In genomic region chr8:106839209-106840001, GRCm38 (mm10) we compare ENCODE assay signal across 9 mouse cellular contexts. TPM values are rescaled to one million over a fixed set of nuclear protein-coding genes. Genes with fewer than 3 reads are reported as not detected.
DNase-seq lines count a peak whose midpoint lies in the region; ATAC-seq and TF ChIP-seq lines count a peak whose summit lies in the region.
"Had no signal": no experiment of that assay in that cellular context is flagged by ENCODE, and none has a peak within 500 bp of the region (broad histone marks: within the 10 kb centered on the region; RNA-seq: fewer than 3 reads in every experiment).

No protein-coding gene starts in this region.

- no peak for ATAC-seq in embryonic facial prominence, embryonic 13.5 days (ENCODE audit: insufficient number of reproducible peaks, insufficient read depth, low FRiP score, low TSS enrichment, low read depth)
- peak; percentile 68; the same call in 1 of the 2 replicates for ATAC-seq in heart, embryonic 14.5 days (ENCODE audit: insufficient number of reproducible peaks, insufficient read depth, low FRiP score, low read depth)
- ATAC-seq in neural tube, embryonic 15.5 days (ENCODE audit: low FRiP score): peak; percentile 57
- no peak for ATAC-seq in erythroid progenitor cell, adult 5-6 weeks (replicated peaks; ENCODE audit: low FRiP score, poor library complexity, severe bottlenecking)

- intact Hi-C loops in gastrocnemius, adult 2 months (cut with DNase I): loop anchor here (5.0 kb wide), 1 partner anchor 33 kb away; the partner anchor contains the start of gene Has3
- intact Hi-C loops in gastrocnemius, postnatal 36 days (cut with DNase I): no loop called here

- 46% methylated on average over 11 of the region's 11 CpGs for WGBS in embryonic facial prominence, embryonic 13.5 days
- WGBS in heart, embryonic 14.5 days: 17% methylated on average over 11 of the region's 11 CpGs
- 27% methylated on average over 11 of the region's 11 CpGs for WGBS in neural tube, embryonic 15.5 days

- 0 out of 2 replicates have a peak overlapping the region, but pooled peaks have one; percentile 17 for H3K9ac ChIP-seq in embryonic facial prominence, embryonic 13.5 days
- peak overlapping the region; percentile 62 for H3K9ac ChIP-seq in heart, embryonic 14.5 days (ENCODE audit: low read length)
- H3K9ac ChIP-seq in neural tube, embryonic 15.5 days (replicated peaks): peak overlapping the region; percentile 28; the same call in 1 of the 2 replicates

- no peaks in the 10 kb centered on the region for H3K27me3 ChIP-seq in embryonic facial prominence, embryonic 13.5 days
- no peaks in the 10 kb centered on the region for H3K27me3 ChIP-seq in heart, embryonic 14.5 days (ENCODE audit: control insufficient read depth, insufficient read depth, low read length)
- H3K27me3 ChIP-seq in neural tube, embryonic 15.5 days (replicated peaks): no peaks in the 10 kb centered on the region
- H3K27me3 ChIP-seq: CH12.LX had no signal

- peak overlapping the region; percentile 84 for H3K27ac ChIP-seq in gastrocnemius, adult 2 months
- peak overlapping the region; percentile 22; the same call in 1 of the 2 replicates for H3K27ac ChIP-seq in embryonic facial prominence, embryonic 13.5 days
- peak overlapping the region; percentile 89 to 97 for H3K27ac ChIP-seq in heart, embryonic 14.5 days (replicated peaks in 1 of 2; ENCODE audit: control insufficient read depth in 1 of 2, insufficient read depth in 1 of 2, low read depth in 2 of 2, low read length in 2 of 2)
- peak overlapping the region; percentile 75 for H3K27ac ChIP-seq in neural tube, embryonic 15.5 days (replicated peaks)

- H3K9me3 ChIP-seq in embryonic facial prominence, embryonic 13.5 days: no peaks in the 10 kb centered on the region
- no peaks in the 10 kb centered on the region for H3K9me3 ChIP-seq in heart, embryonic 14.5 days (ENCODE audit: control insufficient read depth, low read length)
- no peaks in the 10 kb centered on the region for H3K9me3 ChIP-seq in neural tube, embryonic 15.5 days (replicated peaks)

- H3K36me3 ChIP-seq in embryonic facial prominence, embryonic 13.5 days: no peaks in the 10 kb centered on the region; the same call in 1 of the 2 replicates
- H3K36me3 ChIP-seq in heart, embryonic 14.5 days (ENCODE audit: control insufficient read depth, insufficient read depth, low read length): no peaks in the 10 kb centered on the region
- no peaks in the 10 kb centered on the region for H3K36me3 ChIP-seq in neural tube, embryonic 15.5 days

- no peak overlapping the region for H3K4me2 ChIP-seq in embryonic facial prominence, embryonic 13.5 days
- H3K4me2 ChIP-seq in heart, embryonic 14.5 days (ENCODE audit: low read length): peak overlapping the region; percentile 43
- H3K4me2 ChIP-seq in neural tube, embryonic 15.5 days: no peak overlapping the region; the same call in 1 of the 2 replicates

- peaks cover 18% of the 10 kb centered on the region for H3K4me1 ChIP-seq in embryonic facial prominence, embryonic 13.5 days
- H3K4me1 ChIP-seq in heart, embryonic 14.5 days (ENCODE audit: control insufficient read depth in 2 of 2, insufficient read depth in 2 of 2, low read length in 2 of 2): peaks cover 30 to 42% of the 10 kb centered on the region in 2 experiments
- H3K4me1 ChIP-seq in neural tube, embryonic 15.5 days: peaks cover 13% of the 10 kb centered on the region

- no peak for TF ChIP-seq CTCF in gastrocnemius, adult 2 months (IDR thresholded peaks at IDR 0.05)

- peak overlapping the region; percentile 51 for H3K4me3 ChIP-seq in gastrocnemius, adult 2 months
- H3K4me3 ChIP-seq in embryonic facial prominence, embryonic 13.5 days: no peak overlapping the region
- no peak overlapping the region for H3K4me3 ChIP-seq in heart, embryonic 14.5 days (ENCODE audit: control insufficient read depth in 1 of 2, insufficient read depth in 1 of 2, low read depth in 1 of 2, low read length in 2 of 2)
- H3K4me3 ChIP-seq in neural tube, embryonic 15.5 days (replicated peaks): no peak overlapping the region

- peak; percentile 37 for DNase-seq in gastrocnemius, adult 2 months
- DNase-seq in gastrocnemius, postnatal 36 days: no peak
- peak; percentile 47 to 64 for DNase-seq in kidney, postnatal 36 days
- no peak for DNase-seq in testis, postnatal 14 days (ENCODE audit: low spot score)

RNA-seq across cellular contexts. Expression of gene Has3, which starts 30.6 kb away (rescaled TPM):
- under 1 TPM; 0.56 to 0.59 TPM for total RNA-seq in gastrocnemius, adult 2 months (2021)
- under 1 TPM; 0.59 to 0.69 TPM for total RNA-seq in gastrocnemius, postnatal 36 days (2021)
- polyA plus RNA-seq in embryonic facial prominence, embryonic 13.5 days (2015; fragmentation: Nextera tagmentation; extraction: Ambion mirVana): 0.66 and 0.76 TPM in 2 replicates
- 0.09 and 0.16 TPM in 2 replicates for polyA plus RNA-seq in heart, embryonic 14.5 days (2014; fragmentation: Nextera tagmentation; extraction: Ambion mirVana)
- 1.6 and 2.2 TPM in 2 replicates for polyA plus RNA-seq in neural tube, embryonic 15.5 days (2015; fragmentation: Nextera tagmentation; extraction: Ambion mirVana)
- total RNA-seq in erythroid progenitor cell, adult 5-6 weeks (2015; ENCODE audit: low replicate concordance): not detected in 2 replicates
- 0.51 TPM in 1 of 2 replicates, not detected in the other for total RNA-seq in erythroid progenitor cell, adult 5-6 weeks (2017; ENCODE audit: low replicate concordance)

RNA-seq across cellular contexts. Expression of gene Utp4, which starts 54.0 kb away (rescaled TPM):
- total RNA-seq in gastrocnemius, adult 2 months (2021): 10 to 100 TPM; 20.1 to 24.0 TPM
- total RNA-seq in gastrocnemius, postnatal 36 days (2021): 10 to 100 TPM; 18.0 to 21.0 TPM
- 74.4 and 76.9 TPM in 2 replicates for polyA plus RNA-seq in embryonic facial prominence, embryonic 13.5 days (2015; fragmentation: Nextera tagmentation; extraction: Ambion mirVana)
- 39.6 and 40.2 TPM in 2 replicates for polyA plus RNA-seq in heart, embryonic 14.5 days (2014; fragmentation: Nextera tagmentation; extraction: Ambion mirVana)
- polyA plus RNA-seq in neural tube, embryonic 15.5 days (2015; fragmentation: Nextera tagmentation; extraction: Ambion mirVana): 41.7 and 49.8 TPM in 2 replicates
- total RNA-seq in erythroid progenitor cell, adult 5-6 weeks (2015; ENCODE audit: low replicate concordance): 13.0 and 18.4 TPM in 2 replicates
- total RNA-seq in erythroid progenitor cell, adult 5-6 weeks (2017; ENCODE audit: low replicate concordance): 5.9 and 8.9 TPM in 2 replicates

Comparison
In these comparisons a context has a peak if more than half of its experiments do, and no peak if none do; other contexts are left out.
1. DNase-seq: peak in gastrocnemius, adult 2 months (single experiment) and kidney, postnatal 36 days (2 of 2); none in gastrocnemius, postnatal 36 days (0 of 2) and testis, postnatal 14 days (single experiment).
2. H3K27ac ChIP-seq: peak in every context shown above with its lines; median percentile 93 in heart, embryonic 14.5 days; 84 in gastrocnemius, adult 2 months; 75 in neural tube, embryonic 15.5 days; 22 in embryonic facial prominence, embryonic 13.5 days.
3. ATAC-seq: peak in heart, embryonic 14.5 days (single experiment) and neural tube, embryonic 15.5 days (single experiment); none in embryonic facial prominence, embryonic 13.5 days (single experiment) and erythroid progenitor cell, adult 5-6 weeks (single experiment).
4. Peak in every context shown above with its lines, with median percentiles within 50 percentile points of each other: H3K9ac ChIP-seq.